Mouse (Mus musculus) MEL (cell line): ENCODE measurements around the gene Prrx2. TPM values are rescaled to one million over a fixed set of nuclear protein-coding genes. Genes with fewer than 3 reads are reported as not detected.

ENCODE experiments used
- DNase-seq: peaks from one replicate; pipeline ENCODE4 v3.0.0; 2011; ENCODE audit warnings: low read depth, low spot score
- H3K27ac ChIP-seq: 2 replicates; pipeline ENCODE4 v1.5.1; 2012; ENCODE audit warnings: low read depth, mild to moderate bottlenecking, control low read depth, low read length, moderate library complexity; ENCODE audit not compliant: control insufficient read depth
- H3K27me3 ChIP-seq, 2 experiments: fragments of 150-350 bp in 1 of 2; sonication (generic) in 1 of 2; 2 replicates each; pipeline ENCODE4 v1.6.1; 2012; ENCODE audit warnings: low read length in 2 of 2, mild to moderate bottlenecking in 2 of 2, improper control_type of control experiment in 1 of 2, moderate library complexity in 1 of 2; ENCODE audit not compliant: insufficient read depth in 2 of 2, control insufficient read depth in 1 of 2
- H3K36me3 ChIP-seq, 2 experiments: 2 replicates each; pipeline ENCODE4 v1.6.1; 2012 to 2014; ENCODE audit warnings: low read length in 2 of 2, improper control_type of control experiment in 1 of 2, inconsistent platforms in 1 of 2, mild to moderate bottlenecking in 1 of 2; ENCODE audit not compliant: insufficient read depth in 2 of 2, control insufficient read depth in 1 of 2
- H3K4me1 ChIP-seq, 2 experiments: fragments of 150-350 bp in 1 of 2; sonication (generic) in 1 of 2; 2 replicates each; pipeline ENCODE4 v1.6.1; 2012; ENCODE audit warnings: low read length in 2 of 2, improper control_type of control experiment in 1 of 2, mild to moderate bottlenecking in 1 of 2; ENCODE audit not compliant: insufficient read depth in 2 of 2, control insufficient read depth in 1 of 2
- H3K4me3 ChIP-seq, 2 experiments: fragments of 150-350 bp in 1 of 2; sonication (generic) in 1 of 2; 2 replicates each; pipeline ENCODE4 v1.5.1; 2012; ENCODE audit warnings: low read depth in 2 of 2, low read length in 2 of 2, mild to moderate bottlenecking in 2 of 2, moderate library complexity in 2 of 2, control low read depth in 1 of 2, improper control_type of control experiment in 1 of 2; ENCODE audit not compliant: control insufficient read depth in 1 of 2, insufficient read depth in 1 of 2
- H3K79me2 ChIP-seq: 2 replicates; pipeline ENCODE4 v1.6.1; 2012; ENCODE audit warnings: mild to moderate bottlenecking, low read length, moderate library complexity; ENCODE audit not compliant: control insufficient read depth, poor library complexity, insufficient read depth
- H3K9ac ChIP-seq: 2 replicates; pipeline ENCODE4 v1.6.1; 2012; ENCODE audit warnings: low read depth, mild to moderate bottlenecking, control low read depth, low read length, moderate library complexity; ENCODE audit not compliant: control insufficient read depth, poor library complexity, severe bottlenecking
- H3K9me3 ChIP-seq: fragments of 150-350 bp; sonication (generic); replicated peaks from 2 replicates; pipeline ENCODE4 v1.6.1; 2012; ENCODE audit warnings: mild to moderate bottlenecking, low read length, improper control_type of control experiment, moderate library complexity; ENCODE audit not compliant: insufficient read depth
- CHD2 ChIP-seq: IDR thresholded peaks from 2 replicates; pipeline ENCODE4 v1.6.1; 2011; ENCODE audit warnings: low read length, improper control_type of control experiment
- CTCF ChIP-seq, 3 experiments: IDR thresholded peaks in 2 of 3; conservative IDR thresholded peaks in 1 of 3; 2 replicates each; pipeline ENCODE4 v1.5.1; 2011 to 2012; ENCODE audit warnings: low read length in 3 of 3, low read depth in 2 of 3, mild to moderate bottlenecking in 2 of 3, improper control_type of control experiment in 1 of 3, inconsistent platforms in 1 of 3, mixed read lengths in 1 of 3, moderate library complexity in 1 of 3; ENCODE audit not compliant: control insufficient read depth in 1 of 3, insufficient read depth in 1 of 3, poor library complexity in 1 of 3, severe bottlenecking in 1 of 3
- ELF1 ChIP-seq: IDR thresholded peaks from 2 replicates; pipeline ENCODE4 v1.6.1; 2014; ENCODE audit warnings: low read depth, mild to moderate bottlenecking, inconsistent platforms, low read length, improper control_type of control experiment, moderate library complexity
- EP300 ChIP-seq, 2 experiments: IDR thresholded peaks; 2 replicates each; pipeline ENCODE4 v1.6.1; 2011; ENCODE audit warnings: improper control_type of control experiment in 2 of 2, low read length in 2 of 2, low read depth in 1 of 2, mild to moderate bottlenecking in 1 of 2
- ETS1 ChIP-seq: IDR thresholded peaks from 2 replicates; pipeline ENCODE4 v1.6.1; 2012; ENCODE audit warnings: low read depth, mild to moderate bottlenecking, inconsistent platforms, low read length, improper control_type of control experiment, moderate library complexity
- GABPA ChIP-seq: IDR thresholded peaks from 2 replicates; pipeline ENCODE4 v1.6.1; 2012; ENCODE audit warnings: low read depth, mild to moderate bottlenecking, inconsistent platforms, low read length, improper control_type of control experiment, moderate library complexity
- GATA1 ChIP-seq: IDR thresholded peaks from 2 replicates; pipeline ENCODE4 v1.6.1; 2011; ENCODE audit warnings: low read depth, low read length, improper control_type of control experiment
- JUND ChIP-seq: IDR thresholded peaks from 2 replicates; pipeline ENCODE4 v1.6.1; 2011; ENCODE audit warnings: low read depth, mild to moderate bottlenecking, improper control_type of control experiment, low read length
- MAX ChIP-seq: IDR thresholded peaks from 2 replicates; pipeline ENCODE4 v1.6.1; 2011; ENCODE audit warnings: low read length, improper control_type of control experiment
- MAZ ChIP-seq: IDR thresholded peaks from 2 replicates; pipeline ENCODE4 v1.6.1; 2012; ENCODE audit warnings: low read depth, mild to moderate bottlenecking, inconsistent platforms, low read length, improper control_type of control experiment
- MEF2A ChIP-seq: IDR thresholded peaks from 2 replicates; pipeline ENCODE4 v1.6.1; 2014; ENCODE audit warnings: low read depth, mild to moderate bottlenecking, inconsistent platforms, low read length, improper control_type of control experiment; ENCODE audit not compliant: poor library complexity, insufficient replicate concordance, severe bottlenecking; ENCODE audit errors: extremely low read depth
- MYB ChIP-seq: IDR thresholded peaks from 2 replicates; pipeline ENCODE4 v1.6.1; 2011; ENCODE audit warnings: mild to moderate bottlenecking, low read depth, low read length, improper control_type of control experiment
- NRF1 ChIP-seq: IDR thresholded peaks from 2 replicates; pipeline ENCODE4 v1.6.1; 2014; ENCODE audit warnings: low read depth, mild to moderate bottlenecking, inconsistent platforms, low read length, improper control_type of control experiment, moderate library complexity; ENCODE audit not compliant: poor library complexity, insufficient read depth, severe bottlenecking
- POLR2AphosphoS2 ChIP-seq: IDR thresholded peaks from 2 replicates; pipeline ENCODE4 v1.6.1; 2011; ENCODE audit warnings: low read length, improper control_type of control experiment
- POLR2AphosphoS5 ChIP-seq: IDR thresholded peaks from 2 replicates; pipeline ENCODE4 v1.6.1; 2012; ENCODE audit warnings: low read depth, borderline replicate concordance, mild to moderate bottlenecking, inconsistent platforms, low read length, moderate library complexity, mixed read lengths
- RAD21 ChIP-seq: IDR thresholded peaks from 2 replicates; pipeline ENCODE4 v1.6.1; 2011; ENCODE audit warnings: mild to moderate bottlenecking, low read depth, low read length, improper control_type of control experiment
- RCOR1 ChIP-seq: IDR thresholded peaks from 2 replicates; pipeline ENCODE4 v1.6.1; 2012; ENCODE audit warnings: low read depth, mild to moderate bottlenecking, inconsistent platforms, low read length, improper control_type of control experiment
- SIN3A ChIP-seq: IDR thresholded peaks from 2 replicates; pipeline ENCODE4 v1.6.1; 2012; ENCODE audit warnings: low read length, improper control_type of control experiment, inconsistent platforms
- TAL1 ChIP-seq: IDR thresholded peaks from 2 replicates; pipeline ENCODE4 v1.6.1; 2012; ENCODE audit warnings: mild to moderate bottlenecking, inconsistent platforms, low read length, moderate library complexity, mixed read lengths
- TBP ChIP-seq: IDR thresholded peaks from 2 replicates; pipeline ENCODE4 v1.8.0; 2011; ENCODE audit warnings: low read depth, low read length, improper control_type of control experiment
- TCF12 ChIP-seq: IDR thresholded peaks from 2 replicates; pipeline ENCODE4 v1.6.1; 2014; ENCODE audit warnings: low read depth, mild to moderate bottlenecking, inconsistent platforms, low read length, improper control_type of control experiment, moderate library complexity
- ZKSCAN1 ChIP-seq: IDR thresholded peaks from 2 replicates; pipeline ENCODE4 v1.6.1; 2012; ENCODE audit warnings: low read depth, mild to moderate bottlenecking, inconsistent platforms, low read length, improper control_type of control experiment, moderate library complexity
- ZMIZ1 ChIP-seq: IDR thresholded peaks from 2 replicates; pipeline ENCODE4 v1.6.1; 2012; ENCODE audit warnings: low read depth, mild to moderate bottlenecking, inconsistent platforms, low read length, improper control_type of control experiment, moderate library complexity
- ZNF384 ChIP-seq: IDR thresholded peaks from 2 replicates; pipeline ENCODE4 v1.6.1; 2012; ENCODE audit warnings: low read depth, mild to moderate bottlenecking, inconsistent platforms, low read length, improper control_type of control experiment
- polyA plus RNA-seq, 2 experiments: library from polyadenylated mRNA; stranded (reverse) in 1 of 2; unstranded in 1 of 2; fragments of >175 nt in 1 of 2; fragments of >200 nt in 1 of 2; gene quantifications; 2 replicates each; pipeline versions ENCODE4 v1.2.1 to v1.2.4; 2012; ENCODE audit warnings: low replicate concordance in 2 of 2, low read depth in 1 of 2; ENCODE audit not compliant: insufficient read length in 2 of 2, insufficient read depth in 1 of 2, missing spikeins in 1 of 2
- total RNA-seq: library from RNA; depleted of rRNA; stranded (reverse); fragments of 300-350 nt; gene quantifications from 2 replicates; pipeline ENCODE4 v1.2.3, GENCODE M21; 2012

Prrx2 gene
- total and polyA plus RNA-seq, 3 experiments: not detected

- Histone ChIP-seq H3K4me1 (peaks cover 2 to 16% of the 10 kb centered on the region in 2 experiments; a peak in 3 of 4 replicates), H3K9ac (no peak within 1 kb of the TSS), H3K4me3 (no peak within 1 kb of the TSS), H3K9me3 (no peaks in the 10 kb centered on the region), H3K79me2 (peaks cover 20% of the 10 kb centered on the region), H3K36me3 (peaks cover 0 to 13% of the 10 kb centered on the region in 2 experiments; a peak in 2 of 4 replicates), H3K27me3 (no peaks in the 10 kb centered on the region), H3K27ac (no peak within 1 kb of the TSS)
- no peak for DNase-seq
- TF ChIP-seq CTCF (IDR thresholded peaks at IDR 0.05 in 2 of 3, conservative IDR thresholded peaks at IDR 0.05 in 1 of 3; ENCODE audit: control insufficient read depth in 1 of 3, insufficient read depth in 1 of 3, low read depth in 2 of 3, low read length in 3 of 3, poor library complexity in 1 of 3, severe bottlenecking in 1 of 3) (no peak), TBP (no peak), ZMIZ1 (no peak), POLR2AphosphoS2 (no peak), MAZ (no peak), RCOR1 (no peak), POLR2AphosphoS5 (no peak), ETS1 (no peak), ZNF384 (no peak), ELF1 (no peak), GATA1 (no peak), CHD2 (no peak), RAD21 (no peak), JUND (no peak)
Measured at GRCm38 (mm10) chr2:30830283-30830795, 4.4 kb upstream of the Prrx2 start, which contains the start of gene Asb6. TSS of gene Asb6 (minus strand) at chr2:30830333.

- Histone ChIP-seq H3K27ac (no peak overlapping the region), H3K4me1 (peaks cover 0 to 15% of the 10 kb centered on the region in 2 experiments; a peak in 2 of 4 replicates), H3K9me3 (no peaks in the 10 kb centered on the region), H3K27me3 (peaks cover 0 to 3% of the 10 kb centered on the region in 2 experiments; a peak in 1 of 4 replicates), H3K36me3 (peaks cover 0 to 5% of the 10 kb centered on the region in 2 experiments; a peak in 2 of 4 replicates), H3K9ac (no peak overlapping the region), H3K79me2 (no peaks in the 10 kb centered on the region), H3K4me3 (no peak overlapping the region)
- TF ChIP-seq TAL1: no peak
- TF ChIP-seq POLR2AphosphoS5: no peak
- no peak for TF ChIP-seq MEF2A
- TF ChIP-seq ZNF384: no peak
- no peak for TF ChIP-seq ZMIZ1
- TF ChIP-seq RAD21: no peak
- no peak for TF ChIP-seq TCF12
- no peak for TF ChIP-seq RCOR1
- no peak for TF ChIP-seq MAX
- no peak for TF ChIP-seq MAZ
- TF ChIP-seq NRF1: no peak
- TF ChIP-seq MYB: no peak
- TF ChIP-seq GABPA: no peak
- no peak for TF ChIP-seq SIN3A
- TF ChIP-seq ETS1: no peak
- no peak for TF ChIP-seq EP300 (IDR thresholded peaks at IDR 0.05; ENCODE audit: low read depth in 1 of 2, low read length in 2 of 2)
- TF ChIP-seq CTCF (IDR thresholded peaks at IDR 0.05 in 2 of 3, conservative IDR thresholded peaks at IDR 0.05 in 1 of 3; ENCODE audit: control insufficient read depth in 1 of 3, insufficient read depth in 1 of 3, low read depth in 2 of 3, low read length in 3 of 3, poor library complexity in 1 of 3, severe bottlenecking in 1 of 3): no peak
- TF ChIP-seq ZKSCAN1: no peak
- TF ChIP-seq CHD2: no peak
- no peak for DNase-seq
Measured at GRCm38 (mm10) chr2:30833644-30834043, 1.1 kb upstream of the Prrx2 start.
